Mouse (Mus musculus) MEL (cell line): ENCODE measurements around the gene Arcn1. TPM values are rescaled to one million over a fixed set of nuclear protein-coding genes. Genes with fewer than 3 reads are reported as not detected.
A peak's percentile ranks its signal among the peaks of the same experiment; 100 is the strongest.
"Not testable (repeated sequence)": the region's sequence is repeated elsewhere in the genome, so short reads cannot be mapped to it uniquely, and the experiment has no call there.

Experiments used
- DNase-seq: peaks from one replicate; pipeline ENCODE4 v3.0.0; 2011; ENCODE audit warnings: low read depth, low spot score
- H3K27ac ChIP-seq: 2 replicates; pipeline ENCODE4 v1.5.1; 2012; ENCODE audit warnings: low read depth, mild to moderate bottlenecking, control low read depth, low read length, moderate library complexity; ENCODE audit not compliant: control insufficient read depth
- H3K27me3 ChIP-seq, 2 experiments: fragments of 150-350 bp in 1 of 2; sonication (generic) in 1 of 2; 2 replicates each; pipeline ENCODE4 v1.6.1; 2012; ENCODE audit warnings: low read length in 2 of 2, mild to moderate bottlenecking in 2 of 2, improper control_type of control experiment in 1 of 2, moderate library complexity in 1 of 2; ENCODE audit not compliant: insufficient read depth in 2 of 2, control insufficient read depth in 1 of 2
- H3K36me3 ChIP-seq, 2 experiments: 2 replicates each; pipeline ENCODE4 v1.6.1; 2012 to 2014; ENCODE audit warnings: low read length in 2 of 2, improper control_type of control experiment in 1 of 2, inconsistent platforms in 1 of 2, mild to moderate bottlenecking in 1 of 2; ENCODE audit not compliant: insufficient read depth in 2 of 2, control insufficient read depth in 1 of 2
- H3K4me1 ChIP-seq, 2 experiments: fragments of 150-350 bp in 1 of 2; sonication (generic) in 1 of 2; 2 replicates each; pipeline ENCODE4 v1.6.1; 2012; ENCODE audit warnings: low read length in 2 of 2, improper control_type of control experiment in 1 of 2, mild to moderate bottlenecking in 1 of 2; ENCODE audit not compliant: insufficient read depth in 2 of 2, control insufficient read depth in 1 of 2
- H3K4me3 ChIP-seq, 2 experiments: fragments of 150-350 bp in 1 of 2; sonication (generic) in 1 of 2; 2 replicates each; pipeline ENCODE4 v1.5.1; 2012; ENCODE audit warnings: low read depth in 2 of 2, low read length in 2 of 2, mild to moderate bottlenecking in 2 of 2, moderate library complexity in 2 of 2, control low read depth in 1 of 2, improper control_type of control experiment in 1 of 2; ENCODE audit not compliant: control insufficient read depth in 1 of 2, insufficient read depth in 1 of 2
- H3K79me2 ChIP-seq: 2 replicates; pipeline ENCODE4 v1.6.1; 2012; ENCODE audit warnings: mild to moderate bottlenecking, low read length, moderate library complexity; ENCODE audit not compliant: control insufficient read depth, poor library complexity, insufficient read depth
- H3K9ac ChIP-seq: 2 replicates; pipeline ENCODE4 v1.6.1; 2012; ENCODE audit warnings: low read depth, mild to moderate bottlenecking, control low read depth, low read length, moderate library complexity; ENCODE audit not compliant: control insufficient read depth, poor library complexity, severe bottlenecking
- H3K9me3 ChIP-seq: fragments of 150-350 bp; sonication (generic); replicated peaks from 2 replicates; pipeline ENCODE4 v1.6.1; 2012; ENCODE audit warnings: mild to moderate bottlenecking, low read length, improper control_type of control experiment, moderate library complexity; ENCODE audit not compliant: insufficient read depth
- CHD1 ChIP-seq: IDR thresholded peaks from 2 replicates; pipeline ENCODE4 v1.6.1; 2012; ENCODE audit warnings: low read depth, mild to moderate bottlenecking, inconsistent platforms, low read length, improper control_type of control experiment
- ELF1 ChIP-seq: IDR thresholded peaks from 2 replicates; pipeline ENCODE4 v1.6.1; 2014; ENCODE audit warnings: low read depth, mild to moderate bottlenecking, inconsistent platforms, low read length, improper control_type of control experiment, moderate library complexity
- ETS1 ChIP-seq: IDR thresholded peaks from 2 replicates; pipeline ENCODE4 v1.6.1; 2012; ENCODE audit warnings: low read depth, mild to moderate bottlenecking, inconsistent platforms, low read length, improper control_type of control experiment, moderate library complexity
- MAX ChIP-seq: IDR thresholded peaks from 2 replicates; pipeline ENCODE4 v1.6.1; 2011; ENCODE audit warnings: low read length, improper control_type of control experiment
- MXI1 ChIP-seq: IDR thresholded peaks from 2 replicates; pipeline ENCODE4 v1.6.1; 2011; ENCODE audit warnings: mild to moderate bottlenecking, low read depth, low read length, improper control_type of control experiment
- MYC ChIP-seq: IDR thresholded peaks from 2 replicates; pipeline ENCODE4 v1.6.1; 2011; ENCODE audit warnings: low read depth, mild to moderate bottlenecking, low read length, improper control_type of control experiment, moderate library complexity
- NRF1 ChIP-seq: IDR thresholded peaks from 2 replicates; pipeline ENCODE4 v1.6.1; 2014; ENCODE audit warnings: low read depth, mild to moderate bottlenecking, inconsistent platforms, low read length, improper control_type of control experiment, moderate library complexity; ENCODE audit not compliant: poor library complexity, insufficient read depth, severe bottlenecking
- POLR2AphosphoS5 ChIP-seq: IDR thresholded peaks from 2 replicates; pipeline ENCODE4 v1.6.1; 2012; ENCODE audit warnings: low read depth, borderline replicate concordance, mild to moderate bottlenecking, inconsistent platforms, low read length, moderate library complexity, mixed read lengths
- TBP ChIP-seq: IDR thresholded peaks from 2 replicates; pipeline ENCODE4 v1.8.0; 2011; ENCODE audit warnings: low read depth, low read length, improper control_type of control experiment
- ZNF384 ChIP-seq: IDR thresholded peaks from 2 replicates; pipeline ENCODE4 v1.6.1; 2012; ENCODE audit warnings: low read depth, mild to moderate bottlenecking, inconsistent platforms, low read length, improper control_type of control experiment
- polyA plus RNA-seq, 2 experiments: library from polyadenylated mRNA; stranded (reverse) in 1 of 2; unstranded in 1 of 2; fragments of >175 nt in 1 of 2; fragments of >200 nt in 1 of 2; gene quantifications; 2 replicates each; pipeline versions ENCODE4 v1.2.1 to v1.2.4; 2012; ENCODE audit warnings: low replicate concordance in 2 of 2, low read depth in 1 of 2; ENCODE audit not compliant: insufficient read length in 2 of 2, insufficient read depth in 1 of 2, missing spikeins in 1 of 2
- total RNA-seq: library from RNA; depleted of rRNA; stranded (reverse); fragments of 300-350 nt; gene quantifications from 2 replicates; pipeline ENCODE4 v1.2.3, GENCODE M21; 2012

Gene Arcn1
- total and polyA plus RNA-seq, 3 experiments, result 118 to 273 (median 145) TPM

- peak overlapping the region; percentile 38 for H3K27ac ChIP-seq
- H3K27me3 ChIP-seq, H3K9me3 ChIP-seq: not testable (repeated sequence)
- peak overlapping the region; percentile 58 for H3K9ac ChIP-seq
- peaks cover 7 to 15% of the 10 kb centered on the region in 2 experiments; a peak in 3 of 4 replicates for H3K4me1 ChIP-seq
- H3K36me3 ChIP-seq, result peaks cover 4 to 35% of the 10 kb centered on the region in 2 experiments
- H3K4me3 ChIP-seq, result peak overlapping the region; percentile 95 to 99
- TF ChIP-seq ZNF384, result peak; percentile 5; the same call in 1 of the 2 replicates
- TF ChIP-seq MYC, result peak; percentile 60; the same call in 1 of the 2 replicates
- TF ChIP-seq TBP, result peak; percentile 85
- DNase-seq, result peak; percentile 25
- peaks cover 38% of the 10 kb centered on the region for H3K79me2 ChIP-seq
Observed at GRCm38 (mm10) chr9:44768029-44768394, 367 bp upstream of the Arcn1 start.

GRCm38 (mm10) chr9:44760873-44761272 is 6.8 kb downstream of the Arcn1 start:
- DNase-seq, result no peak
- TF ChIP-seq ETS1 (no peak), MXI1 (no peak), NRF1 (no peak), ELF1 (no peak)

GRCm38 (mm10) chr9:44748473-44748872 is 19.2 kb downstream of the Arcn1 start:
- H3K79me2 ChIP-seq, result 0 out of 2 replicates have a peak, but pooled peaks cover 1% of the 10 kb centered on the region
- TF ChIP-seq POLR2AphosphoS5 (no peak), MAX (no peak), MXI1 (no peak), CHD1 (no peak)
- H3K27ac ChIP-seq, result no peak overlapping the region
- H3K9me3 ChIP-seq, result no peaks in the 10 kb centered on the region
- H3K36me3 ChIP-seq, result peaks cover 0 to 40% of the 10 kb centered on the region in 2 experiments; a peak in 2 of 4 replicates
- DNase-seq, result no peak
- H3K4me3 ChIP-seq, result no peak overlapping the region
- H3K27me3 ChIP-seq, result no peaks in the 10 kb centered on the region
- H3K4me1 ChIP-seq, result no peaks in the 10 kb centered on the region
- H3K9ac ChIP-seq, result no peak overlapping the region

More at GRCm38 (mm10) chr9:44760873-44761272, 6.8 kb downstream of the Arcn1 start:
- no peaks in the 10 kb centered on the region for H3K27me3 ChIP-seq
- H3K9ac ChIP-seq, result no peak overlapping the region
- peaks cover 25 to 40% of the 10 kb centered on the region in 2 experiments for H3K36me3 ChIP-seq
- H3K4me1 ChIP-seq, result peaks cover 5 to 11% of the 10 kb centered on the region in 2 experiments; a peak in 3 of 4 replicates
- H3K27ac ChIP-seq, result no peak overlapping the region
- no peaks in the 10 kb centered on the region for H3K9me3 ChIP-seq
- H3K4me3 ChIP-seq, result no peak overlapping the region
- peaks cover 51% of the 10 kb centered on the region for H3K79me2 ChIP-seq
